Mouse (Mus musculus) Muller cell, postnatal 12 days (primary cell): ENCODE results near the gene Txnip.
"Not testable (repeated sequence)": the region's sequence is repeated elsewhere in the genome, so short reads cannot be mapped to it uniquely, and the experiment has no call there.

Experiments
- DNase-seq: peaks from one replicate; pipeline ENCODE4 v3.0.0-alpha.2; 2015; ENCODE audit errors: inconsistent ontology term

The Txnip gene

DNA sequence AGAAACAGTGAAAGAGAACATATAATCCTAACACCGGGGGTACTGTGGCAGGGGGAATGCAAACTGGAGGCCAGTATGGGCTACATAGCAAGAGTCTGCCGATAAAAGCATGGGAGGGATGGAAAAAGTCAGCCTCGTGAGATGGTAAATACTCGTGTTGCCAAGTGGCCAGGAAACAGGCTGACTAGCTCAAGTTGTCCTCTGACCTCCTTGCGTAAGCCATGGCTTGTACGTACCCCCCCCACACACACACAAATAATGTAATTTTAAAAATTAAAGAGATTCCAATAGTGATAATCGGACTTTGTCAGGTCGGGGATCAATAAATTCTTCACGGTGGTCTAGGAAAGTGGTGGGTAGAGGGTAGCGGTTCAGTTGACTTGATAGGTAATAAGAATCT is 35.6 kb downstream of the Txnip start:
- peak; percentile 34 for DNase-seq

DNA sequence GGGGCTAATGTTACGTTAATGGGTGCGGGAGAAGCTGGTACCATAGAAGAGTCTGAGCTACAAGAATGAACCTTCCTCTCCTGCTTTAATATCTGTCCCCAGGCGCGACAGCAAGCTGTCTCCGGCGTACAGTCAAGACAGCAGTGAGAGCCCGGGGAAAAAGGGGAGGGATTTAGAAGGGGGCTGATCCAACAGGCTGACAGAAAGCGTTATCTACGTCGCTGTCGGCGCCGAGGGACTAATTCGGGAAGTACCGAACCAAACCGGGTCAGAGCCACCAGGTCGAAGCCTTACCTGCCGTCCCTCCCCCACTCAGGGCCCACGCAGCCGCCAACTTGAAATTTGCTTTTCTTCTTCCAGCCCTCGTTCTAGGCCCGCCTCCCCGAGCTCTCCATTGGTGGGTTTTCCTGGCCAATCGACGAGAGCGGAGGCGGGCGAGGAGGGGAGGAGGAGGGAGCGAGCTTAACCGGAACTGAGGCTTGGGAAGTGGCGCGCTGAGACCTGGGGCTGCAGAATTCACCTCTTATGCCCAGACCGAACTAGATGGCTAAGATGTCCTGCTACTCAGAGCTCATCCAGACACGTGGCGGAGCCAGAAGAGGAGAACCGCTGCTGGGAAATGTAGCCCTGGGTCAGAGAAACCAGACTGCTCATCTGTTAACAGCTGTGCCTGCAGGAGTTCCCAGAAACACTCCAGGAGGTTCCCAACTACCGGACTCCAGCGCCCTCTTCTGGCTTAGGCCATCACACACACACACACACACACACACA is 36.2 kb downstream of the Txnip start, which contains the start of gene Polr3gl:
TSS of gene Polr3gl (minus strand) at position 392 of the 771 bp plus-strand sequence.
- DNase-seq, result peak; percentile 96

DNA sequence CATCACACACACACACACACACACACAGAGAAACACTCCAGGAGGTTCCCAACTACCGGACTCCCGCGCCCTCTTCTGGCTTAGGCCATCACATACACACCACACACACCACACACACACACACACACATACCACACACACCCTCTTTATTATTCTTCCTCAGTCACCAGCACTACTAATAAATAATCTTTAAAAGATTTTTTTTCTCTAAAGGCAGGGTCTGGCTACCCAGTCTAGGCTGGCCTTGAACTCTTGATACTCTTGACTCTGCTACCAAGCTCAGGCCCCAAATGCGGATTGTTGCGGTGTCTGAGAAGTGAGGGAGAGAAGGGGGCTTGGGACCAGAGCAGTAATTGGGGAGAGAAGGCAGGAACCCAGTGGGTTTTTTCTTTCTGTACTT is 37.1 kb downstream of the Txnip start:
- no peak for DNase-seq

DNA sequence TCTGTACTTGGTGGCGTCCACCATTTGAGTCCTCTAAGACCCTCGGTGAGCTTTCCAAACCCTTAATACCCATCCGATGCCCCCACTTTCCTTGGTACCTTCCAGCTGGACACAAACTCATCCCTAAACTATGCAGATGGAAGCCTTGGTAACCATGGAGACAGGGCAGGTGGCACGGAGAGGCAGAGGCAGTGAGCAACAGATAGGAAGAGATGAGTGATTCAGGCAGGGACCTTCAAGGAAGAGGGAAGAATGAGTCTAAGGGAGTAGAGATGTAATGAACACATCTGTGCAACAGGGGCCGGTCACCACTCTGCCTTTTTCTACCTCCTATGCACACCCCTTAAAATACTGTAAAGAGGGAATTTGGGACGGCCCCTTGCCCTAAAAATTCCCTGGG is 37.9 kb downstream of the Txnip start:
- DNase-seq, result peak; percentile 25

DNA sequence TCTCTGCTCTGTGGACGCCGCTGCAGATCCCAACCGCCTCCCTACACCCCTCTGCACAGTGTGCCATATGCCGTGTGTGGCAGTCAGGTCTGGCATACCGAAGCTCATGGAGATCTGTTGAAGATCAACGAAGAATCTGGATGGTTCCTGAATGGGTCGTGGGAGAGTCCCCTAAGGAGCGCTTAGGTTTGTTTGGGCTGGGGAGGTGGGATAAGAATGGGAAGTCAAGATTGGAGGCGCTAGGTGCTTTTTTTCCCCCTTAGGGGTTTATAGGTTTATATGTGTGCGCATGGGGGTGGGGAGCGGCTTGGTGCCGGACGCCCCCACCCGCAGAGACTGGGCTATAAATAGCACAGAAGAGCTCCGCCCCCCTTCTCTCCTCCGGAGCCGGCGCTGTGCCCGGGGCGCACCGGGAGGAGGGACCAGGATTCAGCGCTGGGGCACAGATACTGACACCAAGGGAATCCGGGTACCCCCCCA is 38.5 kb downstream of the Txnip start, which contains the start of gene Ankrd34a:
TSS of gene Ankrd34a (plus strand) at position 409 of the 480 bp plus-strand sequence.
- DNase-seq, result peak; percentile 55

DNA sequence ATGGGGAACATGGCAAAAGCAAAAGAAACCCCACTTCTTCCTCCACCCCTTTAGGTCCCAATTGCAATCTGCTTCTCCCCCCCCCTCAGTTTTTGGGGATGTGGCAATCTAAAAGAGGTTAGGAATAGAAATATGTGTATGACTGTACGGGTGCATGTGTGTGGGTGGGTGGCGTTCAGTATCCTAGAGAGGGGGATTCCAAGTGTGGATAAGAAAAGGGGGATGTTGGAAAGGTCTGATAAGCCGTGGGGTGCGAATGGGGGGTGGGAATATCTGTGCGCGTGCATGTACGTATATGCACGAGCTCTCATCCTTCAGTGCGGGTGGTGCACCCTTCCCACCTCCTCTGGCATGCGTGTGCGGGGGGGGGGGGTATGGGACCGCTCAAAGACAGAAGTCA is 39.1 kb downstream of the Txnip start:
- DNase-seq, result peak; percentile 9

DNA sequence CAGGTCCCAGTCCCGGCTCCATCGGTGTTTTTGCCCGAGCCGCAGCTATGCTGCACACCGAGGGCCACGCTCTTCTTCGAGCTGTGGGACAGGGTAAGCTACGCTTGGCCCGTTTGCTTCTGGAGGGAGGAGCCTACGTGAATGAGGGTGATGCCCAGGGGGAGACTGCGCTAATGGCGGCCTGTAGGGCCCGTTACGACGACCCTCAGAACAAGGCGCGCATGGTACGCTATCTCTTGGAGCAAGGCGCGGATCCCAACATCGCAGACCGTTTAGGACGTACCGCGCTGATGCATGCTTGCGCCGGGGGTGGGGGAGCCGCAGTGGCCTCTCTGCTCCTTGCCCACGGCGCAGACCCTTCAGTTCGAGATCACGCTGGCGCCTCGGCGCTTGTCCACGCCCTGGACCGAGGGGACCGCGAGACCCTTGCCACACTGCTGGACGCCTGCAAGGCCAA is 39.7 kb downstream of the Txnip start:
- peak; percentile 13 for DNase-seq

DNA sequence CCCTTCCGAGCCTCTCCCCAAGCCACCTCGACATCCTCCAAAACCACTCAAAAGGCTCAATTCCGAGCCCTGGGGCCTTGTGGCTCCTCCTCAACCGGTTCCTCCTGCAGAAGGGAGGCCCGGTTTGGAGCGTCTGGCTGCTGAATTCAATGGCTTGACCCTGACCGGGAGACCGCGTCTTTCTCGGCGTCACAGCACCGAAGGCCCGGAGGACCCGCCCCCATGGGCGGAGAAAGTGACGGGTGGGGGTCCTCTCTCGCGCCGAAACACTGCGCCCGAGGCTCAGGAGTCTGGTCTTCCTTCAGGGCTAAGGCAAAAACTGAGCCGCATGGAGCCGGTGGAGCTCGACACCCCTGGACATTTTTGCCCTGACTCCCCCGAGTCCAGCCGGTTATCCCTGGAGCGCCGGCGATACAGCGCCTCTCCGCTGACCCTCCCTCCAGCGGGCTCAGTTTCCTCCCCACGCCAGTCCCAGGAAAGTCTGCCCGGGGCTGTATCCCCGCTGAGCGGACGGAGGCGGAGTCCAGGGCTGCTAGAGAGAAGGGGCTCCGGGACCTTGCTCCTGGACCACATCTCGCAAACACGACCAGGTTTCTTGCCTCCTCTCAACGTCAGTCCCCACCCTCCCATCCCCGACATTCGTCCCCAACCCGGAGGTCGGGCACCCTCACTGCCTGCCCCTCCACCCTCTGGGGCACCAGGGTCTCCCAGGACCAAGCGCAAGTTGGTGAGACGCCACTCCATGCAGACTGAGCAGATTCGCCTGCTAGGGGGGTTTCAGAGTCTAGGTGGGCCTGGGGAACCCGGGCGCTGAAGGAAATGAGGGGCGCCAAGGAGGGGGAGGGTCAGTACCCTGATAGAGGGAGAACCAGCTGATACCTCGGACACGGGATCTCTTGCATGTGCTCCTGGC is 40.7 kb downstream of the Txnip start:
- peak; percentile 68 for DNase-seq

DNA sequence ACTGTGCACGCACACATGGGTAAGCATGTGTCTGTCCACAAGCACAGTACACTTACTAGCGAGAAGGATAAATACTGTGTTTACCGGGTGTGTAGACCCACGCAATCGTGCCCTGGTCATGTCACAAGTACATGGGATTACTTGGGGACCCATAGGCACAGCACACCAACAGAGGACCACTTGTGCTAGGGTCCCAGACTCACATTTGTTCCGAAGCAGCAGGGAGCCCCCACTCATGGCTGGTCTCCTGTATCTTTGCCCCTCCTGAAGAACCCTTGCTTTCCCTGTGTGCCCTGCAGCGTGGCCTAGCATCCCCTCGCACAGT is 41.3 kb downstream of the Txnip start:
- no peak for DNase-seq

DNA sequence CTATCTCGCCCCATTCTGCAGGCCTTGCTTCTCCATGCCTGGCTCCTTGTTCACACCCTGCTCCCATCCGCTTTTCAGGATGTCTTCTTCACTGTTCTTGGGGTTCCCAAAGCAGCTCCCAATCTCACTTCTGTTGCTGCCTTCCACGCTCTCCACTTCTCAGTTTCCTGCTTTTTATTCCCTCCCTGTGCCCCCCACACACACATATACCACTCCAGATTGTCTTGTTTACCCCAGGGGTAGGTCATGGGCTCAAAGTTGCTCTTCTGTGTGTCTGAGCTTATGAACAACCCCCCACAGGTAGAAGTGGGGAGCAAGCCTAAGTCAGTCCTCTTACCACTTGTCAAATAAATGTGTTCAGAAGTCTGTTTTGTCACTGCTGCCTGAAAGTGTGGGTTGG is 41.7 kb downstream of the Txnip start:
- no peak for DNase-seq

DNA sequence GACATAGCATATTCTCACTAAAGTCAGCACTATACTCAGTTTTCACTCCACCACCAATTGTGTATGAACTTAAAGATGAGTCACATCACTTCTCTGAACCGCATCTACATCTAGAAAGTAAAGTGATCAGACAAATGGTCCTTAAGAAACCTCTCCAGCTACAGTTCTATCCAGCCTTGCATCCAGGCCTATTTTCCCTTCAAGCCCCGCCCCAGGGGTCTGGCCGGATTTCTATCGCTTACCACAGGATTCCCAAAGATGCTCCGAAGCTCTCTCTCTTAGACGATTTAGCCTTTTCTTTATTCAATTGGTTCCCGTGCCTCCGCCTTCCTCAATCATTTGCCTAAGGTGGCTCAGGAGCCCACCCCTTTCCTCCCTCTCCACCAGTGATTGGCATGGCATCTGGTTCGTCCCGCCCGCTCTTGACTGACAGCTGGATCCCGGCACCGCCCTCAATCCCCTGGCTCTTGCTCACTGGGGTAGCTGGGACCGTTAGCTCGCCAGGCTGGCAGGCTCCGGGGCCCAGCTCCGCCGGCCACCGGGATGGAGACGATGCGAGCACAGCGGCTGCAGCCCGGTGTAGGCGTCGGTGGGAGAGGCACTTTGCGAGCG is 43.0 kb downstream of the Txnip start, which contains the start of gene Lix1l:
TSS of gene Lix1l (plus strand) at position 511 of the 612 bp plus-strand sequence.
- DNase-seq, result peak; percentile 99

DNA sequence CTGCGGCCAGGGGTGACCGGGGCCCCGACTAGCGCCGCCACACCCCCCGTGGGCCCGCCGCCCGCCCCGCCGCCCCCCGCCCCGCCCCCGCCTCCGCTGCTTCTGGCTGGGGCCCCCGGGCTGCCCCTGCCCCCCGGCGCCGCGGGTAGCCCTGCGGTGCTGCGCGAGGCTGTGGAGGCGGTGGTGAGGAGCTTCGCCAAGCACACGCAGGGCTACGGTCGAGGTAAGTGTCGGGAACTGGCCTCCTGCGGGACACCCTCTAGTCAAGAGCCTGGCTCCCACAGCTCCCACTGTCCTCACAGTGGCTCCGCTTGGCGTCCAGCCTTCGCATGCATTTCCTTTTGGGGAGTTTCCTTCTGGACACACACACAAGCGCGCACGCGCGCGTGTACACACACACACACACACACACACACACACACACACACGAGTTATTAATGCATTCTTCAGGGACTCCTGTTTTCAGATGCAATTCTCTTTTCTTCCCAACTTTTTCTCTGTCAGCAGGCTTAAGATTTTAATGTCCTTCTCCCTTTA is 43.6 kb downstream of the Txnip start:
- peak; percentile 76 for DNase-seq

DNA sequence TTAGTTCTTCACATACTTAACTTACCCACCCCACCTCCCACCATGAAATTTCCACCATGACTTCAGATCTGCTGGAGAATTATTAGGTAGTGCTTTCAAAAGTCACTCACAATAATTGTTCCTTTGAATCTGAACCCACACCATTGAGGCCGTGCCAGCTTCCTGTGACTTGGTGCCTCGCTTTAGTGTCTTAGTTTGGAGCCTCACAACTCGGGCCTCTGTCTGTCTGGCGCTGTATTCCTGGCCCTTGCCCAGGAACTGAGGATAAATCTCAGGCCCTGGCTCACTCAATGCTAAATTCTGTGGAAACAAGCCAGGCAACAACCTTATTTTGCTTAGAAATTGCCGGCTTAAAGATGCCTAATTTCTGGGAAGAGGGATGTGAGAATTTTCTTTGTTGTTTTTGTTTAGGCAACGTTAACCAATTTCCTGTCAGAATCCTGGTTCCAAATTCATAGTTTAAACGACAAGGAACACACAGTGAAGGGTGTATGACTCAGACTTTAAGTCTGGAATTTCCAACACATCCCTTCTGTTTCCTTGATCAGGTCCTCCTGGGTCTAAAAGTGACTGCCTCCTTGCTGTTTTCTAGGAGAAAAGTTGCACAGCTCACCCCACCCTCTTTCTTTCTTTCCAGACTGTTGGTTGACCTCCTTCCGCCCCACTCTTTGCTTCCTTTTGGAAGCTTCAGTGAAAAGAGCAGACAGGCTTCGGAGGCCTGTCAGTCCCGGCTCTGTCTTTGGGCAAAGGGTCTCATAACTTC is 44.4 kb downstream of the Txnip start:
- peak; percentile 66 for DNase-seq

DNA sequence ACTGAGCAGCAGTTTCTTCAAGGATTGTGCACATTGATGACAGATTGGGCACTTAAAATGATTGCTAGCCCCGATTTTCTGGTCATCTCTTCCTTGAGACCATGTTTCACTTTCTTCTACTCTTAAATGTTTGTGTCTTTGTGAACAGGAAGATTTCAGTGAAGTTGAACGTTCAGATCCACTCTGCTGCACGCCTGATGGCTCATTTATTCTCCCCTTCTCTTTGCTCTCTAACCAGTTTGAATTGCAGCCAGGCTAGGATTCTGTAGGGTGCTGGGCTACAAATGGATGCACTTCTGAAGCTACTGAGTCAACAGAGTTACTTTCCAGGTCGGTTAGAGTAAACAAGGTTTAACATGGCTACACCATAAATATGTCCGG is 44.9 kb downstream of the Txnip start:
- no peak for DNase-seq

DNA sequence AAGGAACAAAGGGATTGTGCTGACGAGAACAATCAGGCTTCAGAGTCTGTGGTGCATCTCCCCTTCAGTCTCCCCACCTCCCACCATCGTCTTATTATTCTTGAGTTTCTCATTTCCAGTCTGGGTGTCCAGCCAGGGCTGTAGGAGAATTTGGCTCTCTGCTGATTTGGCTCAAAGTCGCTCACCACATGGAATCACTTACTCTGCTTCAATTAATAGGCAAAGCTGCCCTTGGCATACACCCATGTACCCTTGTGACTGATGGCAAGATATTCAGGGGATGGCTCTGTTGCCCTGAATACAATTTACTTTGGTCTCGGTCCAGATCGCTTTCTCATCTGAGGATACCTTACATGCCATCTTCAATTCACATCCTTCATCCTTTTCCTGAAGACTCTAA is 45.6 kb downstream of the Txnip start:
- DNase-seq, result peak; percentile 87

DNA sequence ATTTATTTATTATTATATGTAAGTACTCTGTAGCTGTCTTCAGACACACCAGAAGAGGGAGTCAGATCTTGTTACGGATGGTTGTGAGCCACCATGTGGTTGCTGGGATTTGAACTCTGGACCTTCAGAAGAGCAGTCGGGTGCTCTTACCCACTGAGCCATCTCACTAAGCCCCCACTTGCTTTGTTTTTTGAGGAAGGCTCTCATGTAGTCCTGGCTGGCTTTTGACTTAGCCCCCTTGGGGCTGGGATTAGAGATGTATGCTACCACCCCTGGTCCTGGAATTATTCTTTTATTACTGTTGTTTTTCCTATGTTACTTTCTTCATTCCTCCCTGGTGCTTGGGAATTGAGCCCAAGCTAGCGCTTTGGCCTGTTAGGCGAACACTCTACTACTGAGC is 48.2 kb downstream of the Txnip start:
- not testable (repeated sequence) for DNase-seq

DNA sequence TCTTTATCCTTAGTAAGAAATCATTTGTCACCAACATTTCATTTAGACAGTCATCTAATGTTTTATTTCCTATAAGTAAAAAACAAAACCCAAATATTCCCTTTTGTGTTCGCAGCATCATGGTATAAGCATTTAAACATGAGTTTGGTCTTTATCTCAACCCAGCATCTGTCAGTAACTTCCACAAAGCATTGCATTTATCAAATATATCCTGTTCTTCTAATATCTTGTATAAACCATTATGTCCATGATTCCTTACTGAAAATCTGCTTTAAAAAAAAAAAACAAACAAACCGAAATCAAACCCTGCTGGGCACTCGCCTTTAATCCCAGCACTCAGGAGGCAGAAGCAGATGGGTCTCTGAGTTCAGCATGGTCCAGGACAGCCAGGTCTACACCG is 48.9 kb downstream of the Txnip start:
- no peak for DNase-seq
